Mouse (Mus musculus) c-Kit-positive CD71-negative TER-119-negative erythroid progenitor cells, embryonic 14.5 days (primary cell): ENCODE data around the gene Ect2.

Experiments used
- DNase-seq: peaks from one replicate; pipeline ENCODE4 v3.0.0-alpha.2; 2013; ENCODE audit warnings: low read depth

Ect2 gene

DNA sequence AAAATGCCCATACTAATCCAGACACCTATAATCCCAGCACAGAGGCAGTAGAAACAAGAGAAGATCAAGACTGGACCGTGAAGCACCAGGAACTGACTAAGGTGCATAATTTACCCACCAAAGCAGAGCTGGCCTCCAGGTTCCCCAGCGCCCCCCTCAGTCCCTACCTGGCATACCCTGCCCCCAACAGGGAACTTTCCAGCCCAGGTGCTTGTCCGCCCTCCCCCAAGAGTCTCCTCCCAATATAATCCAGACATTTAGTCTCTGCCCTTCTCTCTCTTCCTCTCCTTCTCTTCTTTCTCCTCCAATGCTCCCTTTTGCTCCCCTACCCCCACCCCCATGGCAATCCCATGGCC, 2.9 kb upstream of the Ect2 start:
- no peak for DNase-seq

DNA sequence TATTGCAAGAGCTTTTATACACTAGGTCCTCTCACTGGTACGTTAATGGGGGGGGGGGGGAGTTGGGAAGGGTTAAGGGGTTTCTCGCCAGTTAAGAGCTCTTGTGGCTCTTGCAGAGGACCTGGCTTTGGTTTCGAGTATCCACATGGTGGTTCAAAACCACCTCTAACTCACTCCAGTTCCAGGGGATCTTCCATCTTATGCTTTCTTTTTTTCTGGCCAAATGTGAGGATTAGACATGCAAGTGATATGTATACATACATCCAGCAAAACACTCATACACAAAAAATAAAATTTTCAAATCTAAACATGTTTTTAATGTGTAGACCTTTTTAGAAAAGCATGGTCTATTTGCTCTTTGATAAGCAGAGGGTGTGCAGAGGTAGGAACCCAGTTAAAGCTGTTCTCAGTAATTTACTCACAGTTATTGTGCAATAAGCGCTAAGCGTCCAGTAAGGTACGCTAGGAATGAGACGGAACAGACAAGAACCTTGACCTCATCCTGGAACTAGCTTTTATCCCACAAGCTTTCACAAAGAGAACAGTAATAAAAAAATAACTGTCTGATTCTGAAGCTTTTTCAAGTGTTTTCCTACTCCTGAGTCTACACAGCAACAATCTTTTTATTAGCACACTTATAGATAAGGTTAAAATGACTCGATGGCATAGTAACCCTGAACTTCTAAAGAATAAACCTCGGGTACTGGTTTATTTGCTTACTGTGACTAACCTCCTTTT, 2.3 kb upstream of the Ect2 start:
- DNase-seq: no peak

DNA sequence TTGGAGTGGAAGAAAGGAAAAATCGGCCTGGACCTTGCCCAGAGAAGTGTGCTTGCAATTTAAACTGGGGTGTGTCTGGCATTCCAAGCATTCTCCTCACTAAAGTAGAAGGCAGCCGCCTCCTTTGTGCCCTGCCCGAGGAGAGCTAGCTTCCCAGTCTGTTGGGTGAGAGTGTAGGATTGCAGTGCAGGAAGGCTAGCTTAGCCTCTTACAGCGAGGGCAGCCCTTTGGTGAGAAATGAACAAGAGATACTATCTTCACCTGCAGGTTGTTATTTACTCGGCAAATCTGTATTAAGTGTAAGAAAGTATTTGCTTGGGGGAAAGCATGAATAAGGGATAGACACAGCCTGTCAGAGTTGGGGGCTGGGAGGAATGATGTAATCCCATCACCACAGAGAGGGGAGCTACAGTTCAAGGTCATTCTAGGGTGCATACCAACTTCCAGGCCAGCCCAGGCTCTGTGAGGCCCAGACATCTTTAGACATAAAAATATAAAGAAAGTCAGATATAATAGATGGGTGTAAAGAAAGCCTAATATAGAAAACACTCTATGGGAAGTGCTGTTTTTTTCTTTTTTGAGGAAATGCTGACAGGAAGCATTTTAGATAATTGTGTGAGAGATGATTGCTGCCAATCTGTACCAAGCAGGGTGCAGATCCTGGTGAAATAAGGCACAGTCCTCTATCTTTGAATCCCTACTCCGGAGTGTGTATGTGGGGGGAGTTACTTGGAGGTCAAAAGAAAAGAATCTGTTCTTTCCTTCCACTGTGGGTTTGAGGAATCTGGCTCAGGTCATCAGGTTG, 1.6 kb upstream of the Ect2 start:
- DNase-seq: no peak

DNA sequence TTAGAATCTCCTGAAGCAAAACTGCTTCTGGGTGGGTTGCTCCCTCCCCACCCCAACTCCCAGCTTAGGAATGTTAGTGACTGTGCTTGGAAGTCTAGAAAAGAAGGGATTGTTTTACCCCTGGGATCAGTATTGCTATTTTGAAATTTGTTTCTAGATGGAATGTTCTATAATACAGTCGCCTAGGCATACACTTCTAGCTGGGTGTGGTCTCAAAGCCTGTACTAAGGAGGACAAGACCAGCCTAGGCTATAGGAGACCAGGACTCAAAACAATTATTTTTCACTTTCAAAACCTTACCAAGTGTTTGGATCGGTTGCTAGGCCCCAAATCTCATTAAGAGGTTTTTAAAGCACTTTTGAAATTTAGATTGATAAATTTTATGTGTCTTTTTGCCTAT, 602 bp upstream of the Ect2 start:
- no peak for DNase-seq

DNA sequence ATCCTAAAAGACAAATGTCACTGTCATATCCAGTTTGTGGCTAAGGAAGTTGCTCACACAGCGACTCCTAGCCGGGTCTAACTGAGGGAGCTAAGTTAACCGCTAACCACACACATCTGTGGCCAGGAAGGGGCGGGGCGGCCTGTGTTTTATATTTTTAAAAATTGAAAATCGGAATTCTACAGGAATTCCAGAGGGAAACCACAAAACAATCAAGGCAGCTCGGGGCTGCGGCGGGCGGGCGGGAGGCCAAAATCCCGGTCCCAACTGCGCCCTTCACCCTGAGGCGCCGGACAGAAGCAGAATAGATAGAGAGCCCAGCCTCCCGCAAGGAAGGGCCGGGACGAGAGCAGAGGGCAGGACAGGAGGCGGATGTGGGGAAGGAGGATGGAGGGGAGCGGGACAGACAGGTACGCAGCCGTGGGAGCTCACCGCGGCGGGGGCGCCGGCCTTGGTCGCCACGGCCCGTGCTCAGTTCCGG, 447 bp downstream of the Ect2 start:
- peak; percentile 45 for DNase-seq

DNA sequence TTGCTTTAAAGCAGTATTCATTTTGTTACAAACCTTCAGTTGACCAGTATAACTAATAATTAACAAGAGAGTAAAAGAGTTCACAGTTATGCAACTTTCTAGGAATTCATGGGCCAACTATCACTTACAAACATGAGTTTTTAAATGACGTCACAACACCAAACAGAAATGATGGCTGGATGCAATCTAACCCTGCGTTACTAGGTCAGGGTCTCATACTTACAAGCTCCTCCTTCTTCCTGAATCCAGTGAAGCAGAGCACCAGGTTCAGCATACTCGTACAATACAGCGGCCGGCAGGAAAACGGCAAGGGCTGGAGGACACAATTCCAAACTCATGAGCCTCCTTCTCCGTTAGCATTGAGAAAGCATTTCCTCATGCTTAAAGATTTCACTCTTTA, 7.9 kb downstream of the Ect2 start:
- DNase-seq: no peak

DNA sequence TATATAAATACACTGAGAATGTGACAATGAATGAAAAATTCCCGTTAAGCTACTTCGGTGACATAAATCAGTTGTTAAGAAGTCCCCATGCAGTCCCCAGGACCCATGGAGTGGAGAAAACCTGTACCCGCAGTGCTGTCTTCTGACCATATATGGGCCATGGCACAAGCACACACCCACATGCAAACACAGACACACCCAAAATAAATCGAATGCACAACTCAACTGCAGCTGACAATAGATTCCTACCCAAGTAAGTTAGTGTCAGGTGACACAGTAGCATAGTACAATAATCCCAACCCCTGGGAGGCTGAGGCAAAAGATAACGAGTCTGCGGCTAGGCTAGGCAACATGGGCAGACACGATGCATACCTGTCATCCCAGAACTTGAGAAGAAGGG, 10.1 kb downstream of the Ect2 start:
- DNase-seq: no peak

DNA sequence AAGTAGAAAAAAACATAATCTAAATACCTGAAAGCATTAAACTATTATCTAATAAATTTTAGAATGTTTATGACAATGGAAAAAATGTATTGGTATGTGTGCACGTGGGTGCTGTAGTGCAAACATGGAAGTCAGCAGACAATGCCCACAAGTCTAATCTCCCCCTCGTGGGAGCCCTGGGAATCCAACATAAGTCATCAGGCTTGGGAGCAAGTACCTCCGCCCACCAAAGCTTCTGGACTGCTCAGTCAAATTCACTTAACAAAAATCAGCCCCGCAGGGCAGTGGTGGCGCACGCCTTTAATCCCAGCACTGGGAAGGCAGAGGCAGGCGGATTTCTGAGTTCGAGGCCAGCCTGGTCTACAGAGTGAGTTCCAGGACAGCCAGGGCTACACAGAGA, 13.6 kb downstream of the Ect2 start:
- DNase-seq: no peak

DNA sequence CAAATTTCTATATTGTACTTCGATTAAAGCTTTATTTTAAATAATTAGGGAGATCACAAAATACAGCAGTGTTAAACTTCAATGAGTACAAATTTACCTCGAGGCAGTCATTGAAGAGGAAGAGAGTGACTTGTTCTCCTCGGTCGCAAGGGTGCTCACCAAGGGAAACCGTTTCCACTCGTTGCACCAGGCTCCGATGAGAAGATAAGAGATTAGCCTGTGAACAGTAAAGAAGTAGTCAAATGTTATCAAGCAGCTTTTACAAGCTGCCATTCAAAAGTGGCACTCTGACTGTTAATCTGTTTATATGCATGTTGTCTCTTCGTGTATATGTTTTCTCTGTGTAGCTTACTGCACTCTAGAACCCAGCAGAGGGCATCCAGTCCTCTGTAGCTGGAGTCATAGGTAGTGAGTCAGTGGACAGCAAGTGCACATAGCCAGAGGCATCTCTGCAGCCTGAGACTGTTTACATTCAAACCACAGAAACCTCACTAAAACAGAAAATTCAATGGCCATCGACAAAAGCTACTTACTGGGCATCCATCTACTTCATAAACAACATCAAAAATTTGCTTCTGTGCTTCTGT, 31.7 kb downstream of the Ect2 start:
- no peak for DNase-seq

DNA sequence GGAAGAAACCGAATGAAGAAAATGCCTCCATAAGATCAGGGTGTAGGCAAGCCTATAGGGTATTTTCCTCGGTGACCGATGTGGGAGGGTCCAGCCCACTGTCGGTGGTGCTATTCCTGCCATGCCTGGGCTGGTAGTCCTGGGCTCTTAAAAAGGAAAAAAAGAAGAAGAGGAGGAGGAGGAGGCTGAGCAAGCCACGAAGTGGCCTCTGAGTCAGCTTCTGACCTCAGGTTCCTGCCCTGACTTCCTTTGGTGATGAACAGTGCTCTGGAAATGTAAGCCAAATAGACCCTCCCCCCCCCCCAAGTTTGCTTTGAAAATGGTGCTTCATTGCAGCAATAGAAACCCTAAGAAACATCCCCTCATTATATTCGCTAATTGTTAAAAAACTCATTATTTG, 32.7 kb downstream of the Ect2 start:
- no peak for DNase-seq

DNA sequence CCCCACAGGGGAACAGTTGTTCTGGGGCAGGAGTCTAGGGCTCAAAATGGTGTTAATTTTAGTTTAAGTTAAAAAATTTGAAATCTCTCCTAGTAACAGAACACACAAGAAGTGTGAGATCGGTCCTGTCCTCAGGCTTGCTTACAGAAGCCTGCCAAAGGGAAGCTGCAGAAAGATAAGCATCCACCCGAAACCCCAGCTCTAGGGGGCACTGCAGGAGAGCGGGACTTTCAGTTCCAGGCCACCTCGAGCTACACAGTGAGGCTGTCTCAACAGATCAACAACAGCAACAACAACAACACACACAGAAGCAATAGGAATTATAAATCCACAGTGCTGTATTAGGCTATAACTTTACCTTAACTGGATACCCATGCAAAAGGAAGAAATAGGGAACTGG, 35.5 kb downstream of the Ect2 start:
- no peak for DNase-seq

DNA sequence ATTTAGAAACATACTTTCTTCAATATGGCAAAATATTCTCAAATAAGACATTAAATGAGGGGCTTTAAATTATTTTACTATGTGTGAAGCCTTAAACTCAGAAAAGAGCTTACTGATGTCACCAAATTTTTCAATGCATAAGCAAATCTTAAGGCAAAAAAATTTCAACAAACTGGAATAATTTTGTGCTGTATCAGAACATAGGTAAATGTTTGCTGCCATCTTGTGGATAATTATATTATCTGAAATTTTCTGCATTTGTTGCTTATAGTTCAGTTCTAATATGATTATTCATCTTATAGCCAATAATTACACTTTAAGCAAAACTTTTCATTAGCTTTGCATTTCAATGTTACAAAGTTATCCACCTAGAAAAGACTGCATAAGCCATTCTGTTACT, 42.8 kb downstream of the Ect2 start:
- DNase-seq: no peak

DNA sequence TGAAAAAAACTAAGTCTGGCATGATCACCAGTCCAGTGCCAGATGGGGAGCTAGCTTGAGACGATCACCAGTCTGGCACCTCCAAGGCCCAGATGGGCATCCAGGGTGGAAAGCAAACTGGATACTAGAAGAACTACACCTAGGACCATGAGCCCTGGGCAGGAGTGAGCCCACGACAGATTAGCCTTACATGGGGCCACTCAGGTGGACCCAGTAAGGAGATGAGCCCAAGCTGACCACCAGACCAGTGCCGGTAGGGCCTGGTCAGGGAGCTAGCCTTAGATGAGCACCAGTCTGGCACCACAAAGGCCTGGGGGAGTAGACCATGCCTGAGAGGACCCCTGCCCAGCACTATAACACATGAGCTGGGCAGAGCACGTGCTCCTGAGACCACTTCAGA, 44.6 kb downstream of the Ect2 start:
- DNase-seq: no peak

DNA sequence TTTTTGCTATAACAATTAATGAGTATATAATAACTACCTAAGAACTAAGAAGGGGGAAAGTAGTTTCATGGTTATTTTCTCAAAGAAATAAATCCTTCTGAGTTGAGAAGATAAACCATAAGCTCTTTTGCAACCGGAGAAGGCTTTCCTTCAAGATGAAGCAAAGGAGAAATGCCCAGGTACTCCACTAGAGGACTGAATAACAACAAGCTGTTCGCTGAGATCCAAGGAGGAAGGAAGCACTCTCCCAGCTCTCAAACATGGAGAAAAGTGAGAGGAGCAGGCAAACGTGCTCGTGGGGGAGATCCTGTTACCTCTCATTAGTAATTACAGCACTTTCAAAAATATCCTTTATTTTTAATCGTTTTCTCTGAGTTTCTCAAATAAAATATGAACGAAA, 46.5 kb downstream of the Ect2 start:
- DNase-seq: no peak

DNA sequence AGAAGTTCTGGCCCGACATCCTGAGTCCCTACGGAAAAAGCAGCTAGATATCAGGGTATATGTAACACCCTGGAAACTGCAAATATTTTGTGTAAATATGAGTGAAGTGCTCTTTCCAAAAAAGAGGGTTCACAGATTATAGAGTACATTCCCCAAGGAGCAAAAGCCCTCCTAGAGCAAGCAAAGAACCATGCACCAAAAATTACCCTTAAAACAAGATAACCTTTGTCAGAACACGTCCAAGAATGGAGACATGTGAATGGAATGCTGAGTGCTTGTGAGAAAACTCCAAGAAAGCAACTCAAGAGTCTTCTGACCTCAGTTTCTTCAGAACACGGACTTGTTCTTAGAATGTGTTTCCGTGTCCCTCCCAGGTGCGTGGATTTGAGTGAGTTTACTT, 50.7 kb downstream of the Ect2 start:
- no peak for DNase-seq

DNA sequence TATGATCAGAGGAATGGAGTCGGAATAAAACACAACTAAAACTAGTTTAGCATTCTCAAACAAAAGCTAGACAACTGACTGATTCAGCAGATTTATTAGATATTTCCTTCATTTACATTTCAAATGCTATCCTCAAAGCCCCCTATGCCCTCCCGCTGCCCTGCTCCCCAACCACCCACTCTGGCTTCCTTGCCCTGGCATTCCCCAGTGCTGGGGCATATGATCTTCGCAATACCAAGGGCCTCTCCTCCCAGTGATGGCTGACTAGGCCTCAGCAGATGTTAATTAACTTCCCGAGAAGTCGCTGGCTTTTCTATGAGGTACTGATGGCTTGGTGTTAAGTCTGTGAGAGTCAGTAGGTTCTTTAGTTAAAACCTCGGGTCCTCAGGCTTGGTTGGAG, 55.0 kb downstream of the Ect2 start:
- DNase-seq: no peak

DNA sequence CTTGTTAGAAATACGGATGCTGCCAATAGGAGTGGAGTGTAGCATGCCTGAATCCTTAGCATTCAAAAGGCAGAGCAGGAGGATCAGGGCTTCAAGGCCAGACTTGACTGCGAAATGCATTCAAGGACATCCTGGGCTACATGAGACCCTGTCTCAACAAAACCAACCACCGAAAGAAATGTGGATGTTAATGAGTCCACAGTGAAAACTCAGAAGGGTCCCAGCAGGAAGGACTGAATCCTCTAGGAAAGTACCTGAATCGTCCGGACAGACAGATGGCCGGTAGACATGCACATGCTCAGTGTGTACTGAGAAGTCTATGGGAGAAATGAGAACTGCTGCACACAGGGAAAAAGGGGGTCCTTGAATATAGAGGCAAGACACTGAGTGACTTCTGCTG, 67.5 kb downstream of the Ect2 start:
- DNase-seq: no peak

DNA sequence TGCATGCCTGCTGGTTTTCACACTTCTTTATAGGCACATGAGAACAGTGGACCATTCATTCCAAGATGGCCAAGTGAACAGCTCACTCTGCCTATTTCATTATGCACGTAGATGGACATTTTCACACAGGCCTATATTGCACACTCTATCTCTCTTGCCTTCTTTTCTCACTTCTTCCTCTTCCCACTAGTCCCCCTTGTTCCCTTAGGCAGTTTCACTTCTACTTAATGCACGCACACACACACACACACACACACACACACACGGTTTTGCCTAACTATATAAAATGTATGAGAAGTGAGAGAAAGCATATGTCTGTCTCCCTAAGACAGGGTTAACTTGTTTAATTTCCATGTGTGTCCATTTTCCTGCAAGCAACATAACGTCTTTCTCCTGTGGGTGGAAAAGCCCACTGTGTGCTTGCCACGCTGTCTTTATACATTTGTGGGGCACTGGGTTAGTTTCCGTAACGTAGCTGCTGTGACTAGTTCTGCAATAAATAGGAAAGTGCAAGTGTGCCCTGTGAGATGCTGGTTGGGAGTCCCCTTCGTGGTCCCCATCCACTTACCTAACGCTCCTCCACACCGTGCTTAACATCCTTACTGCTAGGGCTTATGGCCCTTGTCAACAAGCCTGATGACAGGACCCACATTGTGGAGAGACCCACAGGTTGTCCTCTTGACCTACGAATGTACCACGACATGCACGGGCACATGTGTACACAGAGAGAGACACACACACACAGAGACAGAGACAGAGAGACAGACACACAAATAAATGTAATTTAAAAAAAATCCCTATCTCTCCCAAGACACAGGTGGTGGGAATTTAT, 72.2 kb downstream of the Ect2 start:
- DNase-seq: no peak

DNA sequence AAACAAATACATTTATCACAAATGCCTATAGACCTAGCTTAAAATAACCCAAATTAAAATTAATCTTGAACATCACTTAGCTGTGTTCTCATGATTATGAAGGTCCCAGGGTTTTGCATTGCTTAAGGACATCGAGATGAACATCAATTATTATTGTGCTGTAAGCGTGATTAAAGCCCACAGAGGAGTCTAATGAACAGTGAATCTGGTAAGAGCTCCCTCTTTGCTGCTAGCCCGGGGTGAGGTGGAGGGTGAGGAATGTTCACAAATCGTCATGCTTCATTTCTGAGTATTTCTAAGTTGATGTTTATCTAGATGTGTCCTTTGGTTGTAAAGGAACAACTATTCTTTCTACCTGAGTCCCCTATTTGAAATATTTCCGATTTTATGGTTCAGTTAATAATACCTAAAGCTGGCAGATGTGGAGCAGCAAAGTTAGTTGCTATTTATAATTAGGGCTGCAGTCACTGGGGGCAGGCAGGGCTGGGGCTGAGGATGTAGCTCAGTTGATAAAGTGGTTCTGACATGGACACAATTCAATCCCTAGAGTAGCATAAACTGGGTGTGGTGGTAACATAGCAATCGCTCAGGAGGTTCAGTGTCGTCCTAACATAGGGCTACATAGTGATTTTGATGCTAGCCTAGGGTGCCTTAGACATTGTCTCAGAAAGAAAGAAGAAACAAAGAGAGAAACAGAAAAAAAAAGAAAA, 73.5 kb downstream of the Ect2 start:
- no peak for DNase-seq

DNA sequence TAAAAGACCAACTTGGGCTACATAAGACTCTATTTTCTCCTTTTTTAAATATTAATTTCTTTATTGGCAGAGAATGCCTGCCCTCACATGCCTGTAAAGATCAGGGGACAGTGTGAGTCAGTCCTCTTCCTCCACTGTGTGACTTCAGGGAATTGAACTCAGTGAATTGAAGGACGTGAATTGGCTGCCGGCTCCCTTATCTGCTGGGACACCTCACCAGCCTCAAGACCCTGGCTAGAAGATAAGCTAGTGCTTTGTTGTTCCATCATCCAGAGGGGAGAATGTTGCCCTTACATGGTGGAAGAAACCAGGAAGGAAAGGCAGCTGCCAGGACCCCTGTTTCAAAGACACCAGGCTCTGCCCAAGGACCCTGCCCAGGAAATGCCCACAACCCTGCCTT, 79.8 kb downstream of the Ect2 start:
- no peak for DNase-seq

DNA sequence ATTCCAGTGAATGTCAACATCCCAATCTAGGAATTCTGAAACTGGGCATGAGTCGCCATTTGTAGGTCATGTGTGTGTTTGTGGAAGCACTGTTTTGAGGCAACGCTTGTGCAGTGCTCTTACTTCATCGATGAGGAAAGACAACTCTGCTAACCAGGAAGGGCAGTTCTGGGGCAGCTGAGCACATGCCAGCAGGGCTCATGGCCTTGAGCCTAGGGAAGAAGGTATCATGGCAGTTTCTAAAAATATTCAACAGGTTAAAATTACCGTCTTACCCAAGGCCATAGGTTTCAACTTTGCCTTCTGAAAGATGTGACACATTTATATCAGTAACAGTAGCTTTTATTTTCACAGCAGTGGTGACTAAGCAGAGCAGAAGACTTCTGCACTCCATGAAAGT, 82.0 kb downstream of the Ect2 start:
- no peak for DNase-seq

DNA sequence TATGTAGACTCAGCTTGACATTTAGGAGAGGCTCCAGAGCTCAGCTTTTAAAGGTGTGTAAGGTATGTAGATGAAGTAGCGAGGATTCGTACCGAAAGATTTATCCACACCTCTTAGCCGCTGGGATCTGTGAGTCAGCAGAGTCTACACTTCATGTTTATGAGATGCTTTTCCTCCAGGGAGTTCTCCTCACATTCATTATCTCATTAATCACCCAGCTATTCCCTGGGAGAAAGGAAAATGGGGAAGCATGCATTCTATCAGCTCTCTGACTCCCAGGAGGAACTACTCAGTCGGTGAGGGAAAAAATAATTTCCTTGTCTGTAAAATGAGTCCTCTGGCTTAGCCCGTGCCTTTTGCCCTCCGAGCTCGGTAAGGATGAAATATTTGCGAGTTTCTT, 83.3 kb downstream of the Ect2 start:
- no peak for DNase-seq
